Mouse (Mus musculus): Measurements from ENCODE around the gene Ptprj.
"Not testable (repeated sequence)": the region's sequence is repeated elsewhere in the genome, so short reads cannot be mapped to it uniquely, and the experiment has no call there.

The Ptprj gene

GRCm38 (mm10) chr2:90476792-90477191, 103.7 kb downstream of the Ptprj start:
- no peak for DNase-seq

- no peak for DNase-seq
These were observed 104.1 kb downstream of the Ptprj start for GRCm38 (mm10) chr2:90476319-90476718.

GRCm38 (mm10) chr2:90474593-90475405, 105.6 kb downstream of the Ptprj start:
- DNase-seq: peak; percentile 73

GRCm38 (mm10) chr2:90472701-90473100, 107.7 kb downstream of the Ptprj start:
- no peak for DNase-seq

GRCm38 (mm10) chr2:90470122-90470521, 110.3 kb downstream of the Ptprj start:
- DNase-seq: no peak

GRCm38 (mm10) chr2:90466480-90466879, 114.0 kb downstream of the Ptprj start:
- DNase-seq: peak; percentile 61

- DNase-seq: no peak
These were observed 116.7 kb downstream of the Ptprj start for GRCm38 (mm10) chr2:90463735-90464134.

- no peak for DNase-seq
These were observed 118.2 kb downstream of the Ptprj start for GRCm38 (mm10) chr2:90462252-90462651.

GRCm38 (mm10) chr2:90457946-90458345, 122.5 kb downstream of the Ptprj start:
- no peak for DNase-seq

GRCm38 (mm10) chr2:90452380-90452779, 128.1 kb downstream of the Ptprj start:
- DNase-seq: no peak

- no peak for DNase-seq
These were observed 131.3 kb downstream of the Ptprj start for GRCm38 (mm10) chr2:90448967-90449740.

GRCm38 (mm10) chr2:90443811-90444210, 136.6 kb downstream of the Ptprj start:
- no peak for DNase-seq

GRCm38 (mm10) chr2:90441811-90442210, 138.6 kb downstream of the Ptprj start:
- not testable (repeated sequence) for DNase-seq

GRCm38 (mm10) chr2:90440169-90440568, 140.3 kb downstream of the Ptprj start:
- not testable (repeated sequence) for DNase-seq

- not testable (repeated sequence) for DNase-seq
These were observed 143.0 kb downstream of the Ptprj start for GRCm38 (mm10) chr2:90437453-90437852.

- not testable (repeated sequence) for DNase-seq
These were observed 150.7 kb downstream of the Ptprj start for GRCm38 (mm10) chr2:90429782-90430181.

GRCm38 (mm10) chr2:90428988-90429717, 151.3 kb downstream of the Ptprj start:
- not testable (repeated sequence) for DNase-seq

- not testable (repeated sequence) for DNase-seq
These were observed 155.5 kb downstream of the Ptprj start for GRCm38 (mm10) chr2:90424937-90425336.

- DNase-seq: not testable (repeated sequence)
These were observed 158.2 kb downstream of the Ptprj start for GRCm38 (mm10) chr2:90422282-90422681.

- DNase-seq: peak; percentile 28
These were observed 166.2 kb downstream of the Ptprj start for GRCm38 (mm10) chr2:90414110-90414821.

GRCm38 (mm10) chr2:90398633-90399107, 181.8 kb downstream of the Ptprj start, which contains the start of gene Olfr1274-ps:
Gene Olfr1274-ps, plus strand, starts transcription at chr2:90398683.
- DNase-seq: not testable (repeated sequence)

Measured in layer of hippocampus, adult 9-11 months (tissue).